Mouse (Mus musculus): ENCODE measurements at regions not wholly inside any gene's neighbourhood (a gene's known extent, or its start where the extent isn't known, plus 50 kb on each side); places are given as distances from the start of the nearest gene placed in this dataset.

DNA sequence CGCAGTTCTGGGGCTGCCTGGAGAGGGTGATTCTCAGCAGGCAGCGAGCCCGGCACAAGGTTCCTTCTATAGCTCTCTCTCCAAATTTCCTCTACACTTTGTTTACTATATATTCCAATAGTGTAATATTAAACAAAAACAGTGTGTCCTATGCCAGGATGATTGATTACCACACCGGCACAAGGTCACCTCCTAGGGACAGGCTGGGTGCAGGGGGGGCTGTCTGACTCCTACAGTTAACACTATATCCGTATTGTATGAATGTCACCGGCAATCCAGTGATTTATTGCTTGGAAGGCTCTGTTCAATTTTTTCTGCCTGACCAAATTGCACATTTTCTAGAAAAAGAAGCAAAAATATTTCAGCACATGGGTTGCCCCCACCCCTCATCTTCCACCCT lies 305.9 kb upstream of the Mgmt start:
- no peak for TF ChIP-seq USF1 (IDR thresholded peaks at IDR 0.05; ENCODE audit: low read depth)
- no peak for TF ChIP-seq CTCF (IDR thresholded peaks at IDR 0.05; ENCODE audit: control insufficient read depth, insufficient read depth, insufficient read length)
- no peak for TF ChIP-seq CEBPB (IDR thresholded peaks at IDR 0.05; ENCODE audit: low read depth)
